Mouse (Mus musculus): Measurements from ENCODE around the gene Scrn2. TPM values are rescaled to one million over a fixed set of nuclear protein-coding genes. Genes with fewer than 3 reads are reported as not detected.
A peak's percentile ranks its signal among the peaks of the same experiment; 100 is the strongest.

The Scrn2 gene
- polyA plus RNA-seq, 2 experiments, result 20.3 to 23.3 TPM

DNA sequence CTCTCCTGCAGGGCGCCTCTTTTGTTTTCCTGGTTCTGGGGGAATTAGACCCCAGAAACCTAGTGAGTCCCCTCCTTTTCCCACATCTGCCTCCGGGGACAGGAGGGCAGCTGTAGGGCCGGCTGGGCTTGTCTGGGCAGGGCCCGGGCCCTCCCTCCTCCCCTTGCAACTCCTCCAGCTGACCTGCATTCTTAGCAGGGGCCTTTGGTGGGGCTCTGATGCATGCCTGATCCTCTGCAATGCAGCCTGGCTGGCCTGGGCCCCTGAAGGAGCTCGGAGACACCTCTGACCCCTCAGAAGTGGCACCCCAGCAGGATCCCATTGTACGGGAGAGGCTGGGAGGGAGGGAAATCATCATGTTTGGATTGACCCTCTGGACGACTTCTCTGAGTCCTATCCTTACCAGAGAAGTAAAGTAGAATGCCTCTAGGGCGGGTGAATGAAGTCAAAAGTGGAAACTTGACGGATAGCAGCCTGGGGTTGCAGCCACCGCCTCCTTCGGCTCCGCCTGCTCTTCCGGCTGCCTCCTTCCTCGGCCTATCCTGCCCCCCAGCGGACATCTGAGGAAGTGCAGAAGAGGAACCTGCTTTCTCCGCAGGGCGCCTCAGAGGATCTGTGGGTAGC is 3.9 kb upstream of the Scrn2 start:
- no peak for TF ChIP-seq POLR2A (IDR thresholded peaks at IDR 0.05; ENCODE audit: borderline replicate concordance, extremely low read depth, insufficient read depth, insufficient read length)
- peaks cover 20% of the 10 kb centered on the region for H3K4me1 ChIP-seq (ENCODE audit: control insufficient read depth, insufficient read depth, low read length)
- WGBS, result 4% methylated on average over 17 of the region's 17 CpGs

DNA sequence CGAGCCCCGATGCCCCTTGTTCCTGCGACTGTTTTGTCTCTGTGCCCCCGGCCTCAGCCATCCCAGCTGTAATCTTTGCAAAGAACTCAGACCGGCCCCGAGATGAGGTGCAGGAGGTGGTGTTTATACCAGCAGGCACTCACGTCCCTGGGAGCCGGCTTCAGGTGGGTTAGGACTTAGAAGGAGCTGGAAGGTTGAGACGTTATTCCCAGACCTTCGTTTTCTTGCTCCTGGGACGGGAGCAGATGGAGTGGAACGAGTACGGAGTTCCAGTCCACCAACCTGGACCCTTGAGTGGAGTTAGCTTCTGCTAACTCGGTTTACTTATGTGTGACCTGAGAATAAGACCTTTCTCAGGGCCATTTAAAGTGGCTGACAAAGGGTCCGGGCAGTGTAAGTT is 688 bp downstream of the Scrn2 start:
- H3K9me3 ChIP-seq (ENCODE audit: control insufficient read depth, low read length), result no peaks in the 10 kb centered on the region
- WGBS, result 20% methylated on average over 15 of the region's 15 CpGs
- TF ChIP-seq POLR2A (IDR thresholded peaks at IDR 0.05; ENCODE audit: borderline replicate concordance, extremely low read depth, insufficient read depth, insufficient read length), result no peak
- H3K4me2 ChIP-seq (replicated peaks; ENCODE audit: low read depth, low read length, severe bottlenecking), result peak overlapping the region; percentile 89
- H3K27ac ChIP-seq (replicated peaks; ENCODE audit: low read depth, low read length), result 0 out of 2 replicates have a peak overlapping the region, but pooled peaks have one; percentile 74
- H3K27me3 ChIP-seq (ENCODE audit: control insufficient read depth, insufficient read depth, low read length), result no peaks in the 10 kb centered on the region
- ATAC-seq (ENCODE audit: low FRiP score, low read depth) (no peak), DNase-seq (ENCODE audit: low spot score) (no peak)
- peaks cover 11% of the 10 kb centered on the region; the same call in 1 of the 2 replicates for H3K36me3 ChIP-seq (ENCODE audit: control insufficient read depth, insufficient read depth, low read length)
- H3K4me3 ChIP-seq (replicated peaks; ENCODE audit: low read length), result peak overlapping the region; percentile 62
- peaks cover 11% of the 10 kb centered on the region for H3K4me1 ChIP-seq (ENCODE audit: control insufficient read depth, insufficient read depth, low read length)
- peak overlapping the region; percentile 69 for H3K9ac ChIP-seq (ENCODE audit: low read depth, low read length, severe bottlenecking)

More for the DNA sequence above, 3.9 kb upstream of the Scrn2 start:
- peak overlapping the region; percentile 49 for H3K27ac ChIP-seq (replicated peaks; ENCODE audit: low read depth, low read length)
- peak overlapping the region; percentile 66 for H3K4me2 ChIP-seq (replicated peaks; ENCODE audit: low read depth, low read length, severe bottlenecking)
- H3K4me3 ChIP-seq (replicated peaks; ENCODE audit: low read length), result peak overlapping the region; percentile 31
- H3K36me3 ChIP-seq (ENCODE audit: control insufficient read depth, insufficient read depth, low read length), result no peaks in the 10 kb centered on the region
- no peaks in the 10 kb centered on the region for H3K9me3 ChIP-seq (ENCODE audit: control insufficient read depth, low read length)
- DNase-seq (ENCODE audit: low spot score) (peak; percentile 85), ATAC-seq (ENCODE audit: low FRiP score, low read depth) (peak; percentile 69)
- peaks cover 30% of the 10 kb centered on the region for H3K27me3 ChIP-seq (ENCODE audit: control insufficient read depth, insufficient read depth, low read length)
- peak overlapping the region; percentile 40; the same call in 1 of the 2 replicates for H3K9ac ChIP-seq (ENCODE audit: low read depth, low read length, severe bottlenecking)

DNA sequence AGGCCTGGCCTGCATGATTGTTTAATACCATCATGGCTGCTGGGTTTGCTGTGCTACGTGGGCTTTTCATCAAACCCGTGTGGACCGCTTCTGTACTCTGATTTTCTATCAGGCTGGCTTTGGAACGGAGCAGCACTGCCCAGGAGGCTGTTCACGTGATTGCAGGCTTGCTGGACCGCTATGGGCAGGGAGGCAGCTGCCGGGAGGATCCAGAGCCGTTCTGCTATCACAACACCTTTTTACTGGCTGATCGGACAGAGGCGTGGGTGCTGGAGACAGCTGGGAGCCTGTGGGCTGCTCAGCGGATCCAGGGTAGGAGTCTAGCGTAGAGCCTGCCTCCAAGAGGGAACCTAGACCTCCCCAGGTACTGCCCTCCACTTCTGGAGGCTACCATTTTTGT is 2.2 kb downstream of the Scrn2 start:
- WGBS, result 79% methylated on average over 12 of the region's 12 CpGs
- no peak for ATAC-seq (ENCODE audit: low FRiP score, low read depth)
- no peak for TF ChIP-seq POLR2A (IDR thresholded peaks at IDR 0.05; ENCODE audit: borderline replicate concordance, extremely low read depth, insufficient read depth, insufficient read length)
- no peak overlapping the region for H3K4me3 ChIP-seq (replicated peaks; ENCODE audit: low read length)
- no peaks in the 10 kb centered on the region for H3K9me3 ChIP-seq (ENCODE audit: control insufficient read depth, low read length)
- no peak for DNase-seq (ENCODE audit: low spot score)
- no peak overlapping the region for H3K4me2 ChIP-seq (replicated peaks; ENCODE audit: low read depth, low read length, severe bottlenecking)
- peaks cover 11% of the 10 kb centered on the region; the same call in 1 of the 2 replicates for H3K36me3 ChIP-seq (ENCODE audit: control insufficient read depth, insufficient read depth, low read length)
- H3K4me1 ChIP-seq (ENCODE audit: control insufficient read depth, insufficient read depth, low read length), result peaks cover 6% of the 10 kb centered on the region
- no peaks in the 10 kb centered on the region for H3K27me3 ChIP-seq (ENCODE audit: control insufficient read depth, insufficient read depth, low read length)
- no peak overlapping the region for H3K9ac ChIP-seq (ENCODE audit: low read depth, low read length, severe bottlenecking)
- H3K27ac ChIP-seq (replicated peaks; ENCODE audit: low read depth, low read length), result no peak overlapping the region

DNA sequence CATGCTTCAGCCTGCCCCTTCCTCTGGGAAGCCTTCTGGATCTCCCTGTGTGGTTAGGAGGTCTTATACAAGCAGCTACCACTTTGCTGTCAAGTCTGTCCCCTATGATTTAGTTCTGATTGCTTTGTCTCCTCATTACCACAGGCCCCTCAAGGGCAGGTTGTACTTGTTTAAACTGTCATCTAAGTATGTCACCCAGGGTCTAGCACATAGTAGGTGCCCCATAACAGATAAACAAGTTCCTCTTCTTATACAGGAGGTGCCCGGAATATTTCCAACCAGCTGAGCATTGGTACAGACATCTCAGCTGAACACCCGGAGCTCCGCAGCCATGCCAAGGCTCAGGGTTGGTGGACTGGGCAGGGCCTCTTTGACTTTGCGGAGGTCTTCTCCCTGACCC is 2.8 kb downstream of the Scrn2 start:
- H3K9me3 ChIP-seq (ENCODE audit: control insufficient read depth, low read length), result no peaks in the 10 kb centered on the region
- 97% methylated on average over 4 of the region's 4 CpGs for WGBS
- TF ChIP-seq POLR2A (IDR thresholded peaks at IDR 0.05; ENCODE audit: borderline replicate concordance, extremely low read depth, insufficient read depth, insufficient read length), result no peak
- H3K4me3 ChIP-seq (replicated peaks; ENCODE audit: low read length), result no peak overlapping the region
- ATAC-seq (ENCODE audit: low FRiP score, low read depth), result no peak
- H3K4me2 ChIP-seq (replicated peaks; ENCODE audit: low read depth, low read length, severe bottlenecking), result no peak overlapping the region
- no peak for DNase-seq (ENCODE audit: low spot score)
- H3K9ac ChIP-seq (ENCODE audit: low read depth, low read length, severe bottlenecking), result no peak overlapping the region
- peaks cover 11% of the 10 kb centered on the region; the same call in 1 of the 2 replicates for H3K36me3 ChIP-seq (ENCODE audit: control insufficient read depth, insufficient read depth, low read length)
- no peak overlapping the region for H3K27ac ChIP-seq (replicated peaks; ENCODE audit: low read depth, low read length)
- H3K27me3 ChIP-seq (ENCODE audit: control insufficient read depth, insufficient read depth, low read length), result no peaks in the 10 kb centered on the region
- H3K4me1 ChIP-seq (ENCODE audit: control insufficient read depth, insufficient read depth, low read length), result peaks cover 6% of the 10 kb centered on the region

DNA sequence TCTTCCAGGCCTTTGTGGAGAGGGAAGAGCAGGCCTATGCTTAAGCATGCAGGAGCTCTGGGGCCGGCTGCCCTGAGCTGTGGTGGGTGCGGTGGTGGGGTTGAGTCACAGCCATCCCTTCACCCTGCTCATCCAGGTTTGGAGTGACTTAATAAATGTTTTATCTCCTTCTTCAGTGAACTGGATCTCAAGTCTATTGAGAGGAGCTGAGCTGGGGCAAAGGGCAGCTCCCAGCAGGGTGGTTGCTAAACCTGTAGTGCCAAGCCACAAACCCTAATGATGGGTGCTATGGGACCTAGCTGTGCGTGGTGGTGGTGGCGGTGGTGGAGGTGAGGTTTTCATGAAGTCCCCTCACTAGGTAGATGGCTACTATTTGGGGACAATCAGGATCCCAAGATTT is 4.0 kb downstream of the Scrn2 start:
- 86% methylated on average over 4 of the region's 4 CpGs for WGBS
- no peak for ATAC-seq (ENCODE audit: low FRiP score, low read depth)
- Histone ChIP-seq H3K36me3 (ENCODE audit: control insufficient read depth, insufficient read depth, low read length) (peaks cover 11% of the 10 kb centered on the region; the same call in 1 of the 2 replicates), H3K4me1 (ENCODE audit: control insufficient read depth, insufficient read depth, low read length) (peaks cover 6% of the 10 kb centered on the region), H3K27me3 (ENCODE audit: control insufficient read depth, insufficient read depth, low read length) (no peaks in the 10 kb centered on the region), H3K27ac (replicated peaks; ENCODE audit: low read depth, low read length) (no peak overlapping the region), H3K9me3 (ENCODE audit: control insufficient read depth, low read length) (no peaks in the 10 kb centered on the region), H3K4me2 (replicated peaks; ENCODE audit: low read depth, low read length, severe bottlenecking) (no peak overlapping the region), H3K4me3 (replicated peaks; ENCODE audit: low read length) (no peak overlapping the region), H3K9ac (ENCODE audit: low read depth, low read length, severe bottlenecking) (no peak overlapping the region)
- no peak for DNase-seq (ENCODE audit: low spot score)
- no peak for TF ChIP-seq POLR2A (IDR thresholded peaks at IDR 0.05; ENCODE audit: borderline replicate concordance, extremely low read depth, insufficient read depth, insufficient read length)
